Mouse (Mus musculus): ENCODE measurements at regions not wholly inside any gene's neighbourhood (a gene's known extent, or its start where the extent isn't known, plus 50 kb on each side); places are given as distances from the start of the nearest gene placed in this dataset.

- peaks cover 5% of the 10 kb centered on the region; the same call in 1 of the 2 replicates for H3K27me3 ChIP-seq
- H3K9ac ChIP-seq, result no peak overlapping the region
- no peaks in the 10 kb centered on the region for H3K36me3 ChIP-seq
- no peak for ATAC-seq (ENCODE audit: low FRiP score)
- no peak overlapping the region for H3K4me3 ChIP-seq
- H3K9me3 ChIP-seq (replicated peaks), result no peaks in the 10 kb centered on the region
- no peak overlapping the region for H3K27ac ChIP-seq
- WGBS, result 88% methylated on average over 3 of the region's 3 CpGs
- H3K4me1 ChIP-seq, result 0 out of 2 replicates have a peak, but pooled peaks cover 5% of the 10 kb centered on the region
- no peak overlapping the region for H3K4me2 ChIP-seq (replicated peaks)
These were observed 57.9 kb upstream of the Stx18 start for GRCm38 (mm10) chr5:37980692-37981091.

- H3K4me3 ChIP-seq, result no peak overlapping the region
- no peak for ATAC-seq (ENCODE audit: low FRiP score)
- no peaks in the 10 kb centered on the region for H3K9me3 ChIP-seq (replicated peaks)
- no peak overlapping the region for H3K27ac ChIP-seq
- no peaks in the 10 kb centered on the region for H3K4me1 ChIP-seq
- 57% methylated on average over 4 of the region's 4 CpGs for WGBS
- no peak overlapping the region for H3K9ac ChIP-seq
- no peak overlapping the region for H3K4me2 ChIP-seq (replicated peaks)
- no peaks in the 10 kb centered on the region for H3K36me3 ChIP-seq
- 0 out of 2 replicates have a peak, but pooled peaks cover 8% of the 10 kb centered on the region for H3K27me3 ChIP-seq
These were observed 61.6 kb upstream of the Stx18 start for GRCm38 (mm10) chr5:37976943-37977434.

- H3K27ac ChIP-seq, result no peak overlapping the region
- WGBS, result 82% methylated on average over 7 of the region's 7 CpGs
- 0 out of 2 replicates have a peak, but pooled peaks cover 2% of the 10 kb centered on the region for H3K4me1 ChIP-seq
- H3K36me3 ChIP-seq, result no peaks in the 10 kb centered on the region
- H3K9ac ChIP-seq, result no peak overlapping the region
- no peaks in the 10 kb centered on the region for H3K9me3 ChIP-seq (replicated peaks)
- H3K4me3 ChIP-seq, result no peak overlapping the region
- ATAC-seq (ENCODE audit: low FRiP score), result no peak
- H3K4me2 ChIP-seq (replicated peaks), result no peak overlapping the region
- peaks cover 24% of the 10 kb centered on the region for H3K27me3 ChIP-seq
These were observed 65.5 kb upstream of the Stx18 start for GRCm38 (mm10) chr5:37972980-37973545.

- Histone ChIP-seq H3K9me3 (replicated peaks) (no peaks in the 10 kb centered on the region), H3K36me3 (no peaks in the 10 kb centered on the region), H3K4me1 (peaks cover 8% of the 10 kb centered on the region; the same call in 1 of the 2 replicates), H3K4me2 (replicated peaks) (no peak overlapping the region), H3K4me3 (no peak overlapping the region), H3K9ac (no peak overlapping the region), H3K27me3 (peaks cover 38% of the 10 kb centered on the region), H3K27ac (no peak overlapping the region)
- no peak for ATAC-seq (ENCODE audit: low FRiP score)
- 77% methylated on average over 11 of the region's 11 CpGs for WGBS
These were observed 66.8 kb upstream of the Stx18 start for GRCm38 (mm10) chr5:37971724-37972123.

GRCm38 (mm10) chr5:37968596-37968995 lies 69.9 kb upstream of the Stx18 start:
- no peak overlapping the region for H3K9ac ChIP-seq
- no peak overlapping the region for H3K4me2 ChIP-seq (replicated peaks)
- ATAC-seq (ENCODE audit: low FRiP score), result no peak
- no peaks in the 10 kb centered on the region for H3K9me3 ChIP-seq (replicated peaks)
- peaks cover 57% of the 10 kb centered on the region for H3K27me3 ChIP-seq
- no peaks in the 10 kb centered on the region for H3K36me3 ChIP-seq
- H3K27ac ChIP-seq, result no peak overlapping the region
- H3K4me1 ChIP-seq, result peaks cover 8% of the 10 kb centered on the region; the same call in 1 of the 2 replicates
- 20% methylated on average over 10 of the region's 10 CpGs for WGBS
- no peak overlapping the region for H3K4me3 ChIP-seq

- peaks cover 54% of the 10 kb centered on the region for H3K27me3 ChIP-seq
- peaks cover 8% of the 10 kb centered on the region; the same call in 1 of the 2 replicates for H3K4me1 ChIP-seq
- H3K9ac ChIP-seq, result no peak overlapping the region
- H3K9me3 ChIP-seq (replicated peaks), result no peaks in the 10 kb centered on the region
- no peak overlapping the region for H3K4me3 ChIP-seq
- no peak overlapping the region for H3K27ac ChIP-seq
- no peak for ATAC-seq (ENCODE audit: low FRiP score)
- no peaks in the 10 kb centered on the region for H3K36me3 ChIP-seq
- H3K4me2 ChIP-seq (replicated peaks), result peak overlapping the region; percentile 13
- WGBS, result 9% methylated on average over 14 of the region's 14 CpGs
These were observed 70.6 kb upstream of the Stx18 start for GRCm38 (mm10) chr5:37967914-37968375.

- Histone ChIP-seq H3K4me3 (no peak overlapping the region), H3K9ac (no peak overlapping the region), H3K9me3 (replicated peaks) (no peaks in the 10 kb centered on the region), H3K4me2 (replicated peaks) (peak overlapping the region; percentile 13), H3K4me1 (peaks cover 8% of the 10 kb centered on the region; the same call in 1 of the 2 replicates), H3K27ac (no peak overlapping the region), H3K27me3 (peaks cover 54% of the 10 kb centered on the region), H3K36me3 (no peaks in the 10 kb centered on the region)
- WGBS, result 8% methylated on average over 23 of the region's 23 CpGs
- no peak for ATAC-seq (ENCODE audit: low FRiP score)
These were observed 71.2 kb upstream of the Stx18 start for GRCm38 (mm10) chr5:37967106-37967913.

- no peak overlapping the region for H3K9ac ChIP-seq
- H3K4me2 ChIP-seq (replicated peaks), result no peak overlapping the region
- H3K27me3 ChIP-seq, result peaks cover 39% of the 10 kb centered on the region
- no peak overlapping the region for H3K27ac ChIP-seq
- H3K4me1 ChIP-seq, result peaks cover 6% of the 10 kb centered on the region; the same call in 1 of the 2 replicates
- H3K36me3 ChIP-seq, result no peaks in the 10 kb centered on the region
- H3K4me3 ChIP-seq, result no peak overlapping the region
- no peak for ATAC-seq (ENCODE audit: low FRiP score)
- WGBS, result 68% methylated on average over 8 of the region's 8 CpGs
- H3K9me3 ChIP-seq (replicated peaks), result no peaks in the 10 kb centered on the region; the same call in 1 of the 2 replicates
These were observed 74.9 kb upstream of the Stx18 start for GRCm38 (mm10) chr5:37963688-37964087.

GRCm38 (mm10) chr5:37962513-37962912 lies 76.0 kb upstream of the Stx18 start:
- no peak overlapping the region for H3K9ac ChIP-seq
- peaks cover 3% of the 10 kb centered on the region; the same call in 1 of the 2 replicates for H3K4me1 ChIP-seq
- no peaks in the 10 kb centered on the region for H3K36me3 ChIP-seq
- H3K27ac ChIP-seq, result no peak overlapping the region
- H3K4me3 ChIP-seq, result no peak overlapping the region
- H3K4me2 ChIP-seq (replicated peaks), result no peak overlapping the region
- H3K9me3 ChIP-seq (replicated peaks), result no peaks in the 10 kb centered on the region; the same call in 1 of the 2 replicates
- 46% methylated on average over 3 of the region's 3 CpGs for WGBS
- H3K27me3 ChIP-seq, result peaks cover 27% of the 10 kb centered on the region
- ATAC-seq (ENCODE audit: low FRiP score), result no peak

GRCm38 (mm10) chr5:37960216-37960615 lies 78.3 kb upstream of the Stx18 start:
- WGBS, result 84% methylated on average over 7 of the region's 7 CpGs
- H3K27ac ChIP-seq, result no peak overlapping the region
- no peaks in the 10 kb centered on the region; the same call in 1 of the 2 replicates for H3K9me3 ChIP-seq (replicated peaks)
- H3K4me1 ChIP-seq, result no peaks in the 10 kb centered on the region
- no peak overlapping the region for H3K4me3 ChIP-seq
- no peak overlapping the region for H3K9ac ChIP-seq
- H3K4me2 ChIP-seq (replicated peaks), result no peak overlapping the region
- no peaks in the 10 kb centered on the region for H3K36me3 ChIP-seq
- H3K27me3 ChIP-seq, result peaks cover 4% of the 10 kb centered on the region; the same call in 1 of the 2 replicates
- ATAC-seq (ENCODE audit: low FRiP score), result no peak

GRCm38 (mm10) chr5:37952096-37952495 lies 86.4 kb upstream of the Stx18 start:
- WGBS, result 0% methylated on average over 1 of the region's 1 CpGs
- no peak overlapping the region for H3K4me2 ChIP-seq (replicated peaks)
- no peak overlapping the region for H3K27ac ChIP-seq
- no peaks in the 10 kb centered on the region for H3K27me3 ChIP-seq
- no peak overlapping the region for H3K9ac ChIP-seq
- H3K36me3 ChIP-seq, result no peaks in the 10 kb centered on the region
- ATAC-seq (ENCODE audit: low FRiP score), result no peak
- H3K4me1 ChIP-seq, result no peaks in the 10 kb centered on the region
- H3K4me3 ChIP-seq, result no peak overlapping the region
- no peaks in the 10 kb centered on the region for H3K9me3 ChIP-seq (replicated peaks)

GRCm38 (mm10) chr5:37932760-37933122 lies 105.8 kb upstream of the Stx18 start:
- H3K36me3 ChIP-seq, result no peaks in the 10 kb centered on the region
- 64% methylated on average over 2 of the region's 2 CpGs for WGBS
- no peak overlapping the region for H3K9ac ChIP-seq
- ATAC-seq (ENCODE audit: low FRiP score), result no peak
- H3K4me3 ChIP-seq, result no peak overlapping the region
- H3K4me1 ChIP-seq, result no peaks in the 10 kb centered on the region
- no peaks in the 10 kb centered on the region for H3K9me3 ChIP-seq (replicated peaks)
- H3K4me2 ChIP-seq (replicated peaks), result no peak overlapping the region
- no peak overlapping the region for H3K27ac ChIP-seq
- no peaks in the 10 kb centered on the region for H3K27me3 ChIP-seq
